Mouse (Mus musculus) mouse embryonic stem cell (cell line): ENCODE data around the gene Qk.

ENCODE experiments used
- in situ Hi-C, 2 experiments: fragments of 300-500 bp; cut with MboI; formaldehyde crosslinking; loops; 1 replicate in 1 of 2; 3 replicates in 1 of 2; pipeline ENCODE4 v1.14.3; 2019 to 2020; ENCODE audit warnings: low sequenced_read_pairs in 2 of 2, low pct_unique_long_range_greater_than_20kb in 1 of 2, mixed read lengths in 1 of 2; ENCODE audit not compliant: unreplicated experiment in 1 of 2

The Qk gene

GRCm38 (mm10) chr17:10319685-10320455 is at the start of gene Qk:
Gene Qk (minus strand): TSS chr17:10319854.
- in situ Hi-C loops, result loop anchor here in 1 of 2 experiments (25.0 kb wide), 1 partner anchor 558 kb away; no protein-coding TSS in a partner anchor

GRCm38 (mm10) chr17:10367044-10367443 is 47.4 kb upstream of the Qk start:
- in situ Hi-C loops, result no loop called here

GRCm38 (mm10) chr17:10366577-10366976 is 46.9 kb upstream of the Qk start:
- in situ Hi-C loops, result no loop called here

- in situ Hi-C loops, result no loop called here
Observed at GRCm38 (mm10) chr17:10365501-10366482, 46.1 kb upstream of the Qk start.

- in situ Hi-C loops, result no loop called here
Observed at GRCm38 (mm10) chr17:10363151-10363550, 43.5 kb upstream of the Qk start.

GRCm38 (mm10) chr17:10361882-10362291 is 42.2 kb upstream of the Qk start:
- in situ Hi-C loops, result no loop called here

GRCm38 (mm10) chr17:10360738-10361137 is 41.1 kb upstream of the Qk start:
- in situ Hi-C loops, result no loop called here

- in situ Hi-C loops, result no loop called here
Observed at GRCm38 (mm10) chr17:10359466-10359865, 39.8 kb upstream of the Qk start.

- in situ Hi-C loops, result no loop called here
Observed at GRCm38 (mm10) chr17:10357348-10357747, 37.7 kb upstream of the Qk start.

- in situ Hi-C loops, result no loop called here
Observed at GRCm38 (mm10) chr17:10356294-10356693, 36.6 kb upstream of the Qk start.

GRCm38 (mm10) chr17:10355746-10356145 is 36.1 kb upstream of the Qk start:
- in situ Hi-C loops, result no loop called here

GRCm38 (mm10) chr17:10338286-10338685 is 18.6 kb upstream of the Qk start:
- in situ Hi-C loops, result no loop called here

- in situ Hi-C loops, result no loop called here
Observed at GRCm38 (mm10) chr17:10336558-10336957, 16.9 kb upstream of the Qk start.

- in situ Hi-C loops, result no loop called here
Observed at GRCm38 (mm10) chr17:10335809-10336499, 16.3 kb upstream of the Qk start.

- in situ Hi-C loops, result no loop called here
Observed at GRCm38 (mm10) chr17:10334957-10335690, 15.5 kb upstream of the Qk start.

- in situ Hi-C loops, result no loop called here
Observed at GRCm38 (mm10) chr17:10334481-10334880, 14.8 kb upstream of the Qk start.

GRCm38 (mm10) chr17:10333321-10333720 is 13.7 kb upstream of the Qk start:
- in situ Hi-C loops, result no loop called here

- in situ Hi-C loops, result no loop called here
Observed at GRCm38 (mm10) chr17:10332127-10332526, 12.5 kb upstream of the Qk start.
